8 mouse cellular contexts compared by ENCODE assay signal in genomic region chr14:47650338-47650720, GRCm38 (mm10). TPM values are rescaled to one million over a fixed set of nuclear protein-coding genes. Genes with fewer than 3 reads are reported as not detected.
A peak's percentile ranks its signal among the peaks of the same experiment; 100 is the strongest.
DNase-seq lines count a peak whose midpoint lies in the region; ATAC-seq and TF ChIP-seq lines count a peak whose summit lies in the region.

No protein-coding gene starts in this region.

- H3K36me3 ChIP-seq in embryonic facial prominence, embryonic 10.5 days (replicated peaks): peaks cover 6% of the 10 kb centered on the region
- no peaks in the 10 kb centered on the region for H3K36me3 ChIP-seq in intestine, embryonic 16.5 days (ENCODE audit: control insufficient read depth, insufficient read depth, low read length)
- H3K36me3 ChIP-seq in neural tube, embryonic 14.5 days (ENCODE audit: control insufficient read depth, insufficient read depth, low read length): no peaks in the 10 kb centered on the region

- H3K4me1 ChIP-seq in lung, adult 2 months (ENCODE audit: control insufficient read depth, insufficient read depth, low read length): peaks cover 14% of the 10 kb centered on the region
- peaks cover 30% of the 10 kb centered on the region for H3K4me1 ChIP-seq in embryonic facial prominence, embryonic 10.5 days
- peaks cover 11% of the 10 kb centered on the region; the same call in 1 of the 2 replicates for H3K4me1 ChIP-seq in intestine, embryonic 16.5 days (ENCODE audit: control insufficient read depth, insufficient read depth, low read length)
- H3K4me1 ChIP-seq in neural tube, embryonic 14.5 days (ENCODE audit: control insufficient read depth, insufficient read depth, low read length): peaks cover 7% of the 10 kb centered on the region

- peaks cover 7% of the 10 kb centered on the region; the same call in 1 of the 2 replicates for H3K27me3 ChIP-seq in embryonic facial prominence, embryonic 10.5 days (replicated peaks; ENCODE audit: low read depth, poor library complexity, severe bottlenecking)
- no peaks in the 10 kb centered on the region for H3K27me3 ChIP-seq in intestine, embryonic 16.5 days (replicated peaks; ENCODE audit: control insufficient read depth, insufficient read depth, low read length)
- no peaks in the 10 kb centered on the region for H3K27me3 ChIP-seq in neural tube, embryonic 14.5 days (ENCODE audit: control insufficient read depth, insufficient read depth, low read length)

- H3K27ac ChIP-seq in embryonic facial prominence, embryonic 10.5 days (replicated peaks): peak overlapping the region; percentile 98
- H3K27ac ChIP-seq in intestine, embryonic 16.5 days (ENCODE audit: low read length): peak overlapping the region; percentile 98; the same call in 1 of the 2 replicates
- H3K27ac ChIP-seq in neural tube, embryonic 14.5 days (ENCODE audit: low read depth, low read length): no peak overlapping the region; the same call in 1 of the 2 replicates

- peak overlapping the region; percentile 98 for H3K9ac ChIP-seq in intestine, embryonic 16.5 days (ENCODE audit: low read depth, low read length)
- H3K9ac ChIP-seq in neural tube, embryonic 14.5 days (replicated peaks; ENCODE audit: low read depth, low read length): peak overlapping the region; percentile 96

- WGBS in lung, adult 2 months: 30% methylated on average over 6 of the region's 6 CpGs
- WGBS in embryonic facial prominence, embryonic 10.5 days: 35% methylated on average over 6 of the region's 6 CpGs
- 25% methylated on average over 6 of the region's 6 CpGs for WGBS in intestine, embryonic 16.5 days
- 32% methylated on average over 6 of the region's 6 CpGs for WGBS in neural tube, embryonic 14.5 days

- ATAC-seq in intestine, embryonic 16.5 days: no peak
- no peak for ATAC-seq in neural tube, embryonic 14.5 days (ENCODE audit: low read depth)

- no peak for TF ChIP-seq CTCF in lung, adult 2 months (IDR thresholded peaks at IDR 0.05; ENCODE audit: insufficient read depth, low read length)

- no peaks in the 10 kb centered on the region for H3K9me3 ChIP-seq in embryonic facial prominence, embryonic 10.5 days
- H3K9me3 ChIP-seq in intestine, embryonic 16.5 days (ENCODE audit: control insufficient read depth, low read length): no peaks in the 10 kb centered on the region
- no peaks in the 10 kb centered on the region for H3K9me3 ChIP-seq in neural tube, embryonic 14.5 days (ENCODE audit: control insufficient read depth, low read length)

- no peak for DNase-seq in lung, adult 2 months
- DNase-seq in lung, postnatal 4 days: no peak
- no peak for DNase-seq in embryonic facial prominence, embryonic 10.5 days (ENCODE audit: low spot score)
- no peak for DNase-seq in thymus, postnatal 36 days
- DNase-seq in ovary, adult 18-20 months (ENCODE audit: low spot score): no peak
- DNase-seq in thymus, adult 18-20 months: no peak

- TF ChIP-seq POLR2A in lung, adult 2 months (IDR thresholded peaks at IDR 0.05; ENCODE audit: borderline replicate concordance, extremely low read depth, low read depth, low read length): no peak

- peak overlapping the region; percentile 65 for H3K4me2 ChIP-seq in intestine, embryonic 16.5 days (ENCODE audit: low read depth, low read length)
- peak overlapping the region; percentile 78 for H3K4me2 ChIP-seq in neural tube, embryonic 14.5 days (ENCODE audit: low read depth, low read length)

- peak overlapping the region; percentile 75 for H3K4me3 ChIP-seq in lung, adult 2 months (replicated peaks; ENCODE audit: extremely low read depth, low read depth, low read length)
- H3K4me3 ChIP-seq in embryonic facial prominence, embryonic 10.5 days: peak overlapping the region; percentile 86
- peak overlapping the region; percentile 98 for H3K4me3 ChIP-seq in intestine, embryonic 16.5 days (ENCODE audit: low read length)
- H3K4me3 ChIP-seq in neural tube, embryonic 14.5 days (ENCODE audit: low read depth, low read length): peak overlapping the region; percentile 99

RNA-seq across cellular contexts. Expression of gene Ktn1, which starts 2.1 kb away (rescaled TPM):
- polyA plus RNA-seq in lung, adult 2 months (2012; rRNA removed): 5.2 and 9.0 TPM in 2 replicates
- polyA plus RNA-seq in embryonic facial prominence, embryonic 10.5 days (2016; fragmentation: Nextera tagmentation; extraction: Ambion mirVana): 59.5 and 61.2 TPM in 2 replicates
- polyA plus RNA-seq in intestine, embryonic 16.5 days (2015; fragmentation: Nextera tagmentation; extraction: Ambion mirVana): 33.4 and 37.2 TPM in 2 replicates
- polyA plus RNA-seq in neural tube, embryonic 14.5 days (2014; fragmentation: Nextera tagmentation; extraction: Ambion mirVana): 88.7 and 93.6 TPM in 2 replicates
